Mouse (Mus musculus): ENCODE measurements around the gene Thra.
"Not testable (repeated sequence)": the region's sequence is repeated elsewhere in the genome, so short reads cannot be mapped to it uniquely, and the experiment has no call there.

Thra gene

DNA sequence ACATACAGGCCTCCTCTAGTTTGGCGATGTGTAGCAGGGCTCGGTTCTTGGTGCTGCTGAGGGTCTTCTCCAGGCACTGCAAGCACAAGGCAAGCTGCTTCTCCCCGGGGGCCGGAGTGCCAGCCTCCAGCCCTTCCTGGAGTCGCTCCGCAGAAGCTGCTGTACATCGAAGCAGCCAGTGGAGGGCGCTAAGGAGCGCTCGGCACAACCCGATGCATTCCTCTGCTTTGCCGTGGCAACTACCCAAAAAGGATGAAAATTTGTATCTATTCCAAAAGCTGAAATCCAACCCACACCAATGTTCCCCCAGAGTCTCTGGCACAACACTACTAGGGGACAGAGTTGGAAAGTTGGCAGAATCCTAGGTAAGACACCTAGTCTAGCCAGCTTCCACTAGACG is 22.5 kb upstream of the Thra start:
- DNase-seq (ENCODE audit: low spot score): peak; percentile 85

DNA sequence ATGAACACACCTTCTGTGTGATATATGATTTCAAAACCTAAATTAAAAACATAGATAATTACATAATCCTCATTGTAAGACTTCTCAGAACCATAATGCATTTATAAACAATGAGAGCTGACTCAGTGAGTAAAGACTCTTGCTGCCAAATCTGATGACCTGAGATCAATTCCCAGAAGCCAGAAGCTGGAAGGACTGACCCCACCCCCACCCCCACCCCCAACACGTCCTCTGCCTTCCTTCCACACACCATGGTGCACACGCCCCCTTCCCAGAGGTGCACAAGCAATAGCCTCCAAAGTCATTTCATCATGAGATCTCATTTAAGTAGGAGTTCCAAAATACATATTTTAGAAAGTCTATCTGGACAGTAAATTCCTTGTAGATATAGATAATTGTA is 19.7 kb upstream of the Thra start:
- DNase-seq (ENCODE audit: low spot score): no peak

DNA sequence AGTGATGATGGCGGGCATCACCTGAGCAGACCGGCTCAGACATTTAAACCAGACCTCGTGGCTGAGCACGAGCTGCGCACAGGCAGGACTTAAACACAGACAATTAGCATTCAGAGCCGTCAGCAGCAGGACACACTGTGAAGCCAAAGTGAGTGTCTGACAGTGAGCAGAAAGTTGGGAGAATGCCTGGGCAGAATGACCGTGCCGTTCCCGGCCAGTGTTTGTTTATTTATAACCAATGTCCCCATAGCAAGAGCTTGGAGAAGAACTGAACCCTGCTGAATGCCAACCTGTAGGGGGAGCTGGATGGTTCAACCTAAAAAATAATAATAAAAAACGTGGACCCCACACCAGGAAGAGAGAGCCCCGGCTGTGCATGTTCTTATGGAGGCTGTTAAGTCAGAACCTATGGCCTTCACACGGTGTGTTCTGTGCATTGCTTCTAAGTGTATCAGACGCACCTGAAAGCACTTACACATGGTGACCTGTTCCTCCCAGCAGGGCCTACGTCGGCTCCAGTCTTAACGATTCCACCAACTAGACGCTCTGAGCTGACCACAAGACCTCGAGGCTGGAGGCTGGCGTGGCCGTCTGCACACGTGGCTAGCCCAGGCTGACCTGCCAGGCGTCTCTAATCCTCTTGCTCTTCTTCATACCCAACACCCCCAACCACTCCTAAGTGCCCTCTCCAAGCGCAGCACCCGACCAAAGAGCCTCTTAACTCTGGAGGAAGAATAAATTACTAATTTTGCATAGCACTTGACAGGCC is 18.8 kb upstream of the Thra start:
- peak; percentile 65 for DNase-seq (ENCODE audit: low spot score)

DNA sequence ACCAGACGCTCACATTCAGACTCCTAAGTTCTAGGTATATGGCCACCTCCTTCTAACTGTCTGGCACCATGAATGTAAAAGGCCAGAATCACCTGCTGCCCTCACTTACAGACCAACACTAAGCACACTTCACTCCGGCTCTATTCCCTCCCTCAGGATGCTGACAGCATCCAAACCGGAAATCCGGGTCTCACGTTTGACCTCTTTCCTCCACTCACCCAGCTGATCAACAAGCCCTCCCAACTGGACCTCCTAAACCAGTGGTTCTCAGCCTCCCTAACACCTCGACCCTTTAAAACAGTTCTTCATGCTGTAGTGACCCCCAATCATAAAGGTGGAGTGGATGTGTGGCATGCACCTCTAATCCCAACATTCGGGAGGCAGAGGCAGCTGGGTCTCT is 17.3 kb upstream of the Thra start:
- no peak for DNase-seq (ENCODE audit: low spot score)

DNA sequence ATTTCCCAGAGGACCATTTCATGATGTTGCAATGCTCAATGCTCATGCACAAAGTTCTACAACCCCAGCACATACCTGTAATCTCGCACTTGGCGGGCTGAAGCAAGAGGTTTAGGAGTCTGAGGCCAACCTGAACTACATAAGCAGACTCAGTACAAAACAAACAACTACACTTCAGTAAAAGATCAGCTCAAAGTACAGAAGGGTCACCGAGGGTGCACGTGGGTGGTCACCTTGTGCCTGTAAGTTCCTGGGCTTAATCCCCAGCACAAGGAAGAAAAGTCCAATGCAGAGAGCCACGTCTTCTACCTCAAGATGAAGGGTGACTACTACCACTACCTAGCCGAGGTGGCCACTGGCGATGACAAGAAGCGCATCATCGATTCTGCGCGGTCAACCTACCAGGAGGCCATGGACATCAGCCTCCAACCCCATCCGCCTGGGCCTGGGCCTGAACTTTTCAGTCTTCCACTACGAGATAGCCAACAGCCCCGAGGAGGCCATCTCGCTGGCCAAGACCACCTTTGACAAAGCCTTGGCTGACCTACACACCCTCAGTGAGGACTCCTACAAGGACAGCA is 14.4 kb upstream of the Thra start:
- DNase-seq (ENCODE audit: low spot score): no peak

DNA sequence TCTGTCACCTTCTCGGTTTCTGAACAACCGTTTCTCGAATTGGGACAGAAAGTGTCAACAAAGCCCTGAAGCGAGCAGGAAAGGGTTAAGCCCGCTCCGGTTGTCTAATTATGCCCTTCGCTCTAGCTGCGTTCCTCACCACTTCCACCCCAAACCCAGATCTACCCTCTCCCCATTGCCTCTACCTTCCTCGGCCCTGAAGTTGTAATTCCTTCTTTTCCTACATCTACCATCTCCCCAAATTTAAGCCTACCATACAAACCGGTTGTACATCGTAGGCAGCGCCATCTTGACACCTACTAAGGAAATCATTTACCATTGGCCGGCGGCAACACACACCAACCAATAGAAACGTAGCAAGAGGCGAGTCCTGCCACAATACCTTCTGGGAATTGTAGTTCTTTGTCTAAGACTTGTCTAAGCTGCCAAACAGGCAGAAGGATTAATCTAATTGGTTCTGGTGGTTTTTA is 11.3 kb upstream of the Thra start, which contains the start of gene Med24:
Gene Med24, minus strand, starts transcription at position 317 of the 470 bp plus-strand sequence.
- peak; percentile 93 for DNase-seq (ENCODE audit: low spot score)

DNA sequence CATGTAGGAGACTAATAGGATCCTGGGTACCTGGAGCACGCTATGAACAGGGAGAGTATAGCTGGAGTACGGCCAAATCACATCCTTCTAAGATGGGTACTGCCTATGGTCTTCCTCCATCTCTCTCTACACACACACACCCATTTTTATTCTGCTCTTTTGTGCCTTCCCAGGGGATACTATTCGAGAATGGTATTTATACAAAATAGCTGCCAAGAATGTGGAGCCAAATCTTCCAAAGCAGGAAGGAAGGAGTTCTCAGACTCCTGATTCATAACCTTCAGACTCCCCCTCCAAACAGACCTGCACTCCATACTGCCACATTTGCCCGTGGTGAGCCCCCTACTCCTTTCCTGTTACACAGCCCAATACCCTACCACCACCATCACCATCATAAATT is 9.7 kb upstream of the Thra start:
- DNase-seq (ENCODE audit: low spot score): no peak

DNA sequence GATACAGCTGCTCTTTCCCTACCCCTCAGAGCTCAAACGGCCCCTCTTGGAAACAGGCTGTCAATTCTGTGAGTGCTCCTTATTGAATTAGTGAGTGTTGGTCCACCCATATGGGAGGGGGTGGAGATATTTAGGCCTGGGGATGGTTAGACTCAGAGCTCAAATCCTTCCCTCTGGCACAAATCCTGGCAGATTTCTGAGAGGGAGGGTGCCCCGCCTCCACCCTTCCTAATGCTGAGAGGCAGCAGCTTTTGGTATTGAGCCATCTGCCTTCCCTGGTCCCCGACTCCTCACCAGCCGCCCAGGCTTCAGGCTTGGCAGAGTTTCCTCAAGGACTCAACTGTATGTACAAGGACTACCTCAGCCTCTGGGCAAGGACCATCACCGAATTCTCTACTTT is 9.3 kb upstream of the Thra start:
- DNase-seq (ENCODE audit: low spot score): peak; percentile 80

DNA sequence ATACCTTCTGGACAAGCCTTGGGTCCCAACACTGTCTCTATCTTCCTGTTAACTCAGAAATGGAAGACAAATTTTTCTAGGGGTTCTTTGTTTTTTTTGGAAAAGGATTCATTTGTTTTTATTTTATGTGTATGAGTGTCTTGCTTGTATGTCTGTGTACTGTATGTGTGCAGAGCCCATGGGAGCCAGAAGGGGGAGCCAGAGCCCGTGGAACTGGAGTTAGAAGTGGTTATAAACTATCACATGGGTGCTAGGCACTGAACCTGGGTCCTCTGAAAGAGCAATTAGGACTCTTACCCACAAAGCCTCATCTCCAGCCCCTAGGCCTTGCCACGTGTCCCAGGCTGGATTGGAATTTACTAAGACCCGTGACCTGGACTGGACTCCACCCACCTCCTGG is 6.4 kb upstream of the Thra start:
- DNase-seq (ENCODE audit: low spot score): peak; percentile 7

DNA sequence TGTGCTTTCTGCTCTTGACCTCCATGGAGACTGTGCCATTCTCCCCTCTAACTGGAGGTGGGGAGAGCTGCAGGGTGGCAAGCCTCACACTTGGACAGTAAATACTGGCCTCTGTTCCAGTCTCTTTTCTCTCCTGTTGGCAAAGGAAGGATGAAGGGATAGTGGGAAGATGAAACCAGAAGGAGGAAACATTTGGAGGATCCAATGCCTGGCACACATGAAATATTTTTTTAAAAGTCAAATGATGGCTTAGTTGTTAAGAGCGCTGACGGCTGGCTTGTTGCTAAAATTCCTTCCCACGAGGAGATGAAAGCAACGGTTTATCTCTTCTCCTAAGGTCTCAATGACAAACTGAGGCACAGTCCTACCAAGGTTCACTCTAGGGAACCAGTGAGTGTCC is 5.3 kb upstream of the Thra start:
- DNase-seq (ENCODE audit: low spot score): peak; percentile 46

DNA sequence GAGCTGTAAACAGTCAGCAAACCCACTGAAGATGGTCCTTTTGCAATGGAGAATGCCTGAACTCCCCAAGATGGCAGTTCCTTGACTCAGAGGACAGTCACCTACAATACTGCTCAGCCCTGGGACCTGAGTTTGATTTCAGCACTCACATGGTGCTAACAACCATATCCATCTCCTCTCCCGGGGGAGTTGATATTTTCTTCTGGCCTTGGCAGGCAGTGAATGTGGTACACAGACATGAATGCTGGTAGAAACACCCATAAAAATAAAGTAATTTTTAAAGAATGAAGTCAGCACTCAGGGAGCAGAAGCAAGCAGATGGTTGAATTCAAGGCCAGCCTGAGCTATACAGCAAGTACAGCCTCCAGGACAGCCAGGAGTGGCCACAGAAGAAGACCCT is 4.3 kb upstream of the Thra start:
- peak; percentile 7 for DNase-seq (ENCODE audit: low spot score)

DNA sequence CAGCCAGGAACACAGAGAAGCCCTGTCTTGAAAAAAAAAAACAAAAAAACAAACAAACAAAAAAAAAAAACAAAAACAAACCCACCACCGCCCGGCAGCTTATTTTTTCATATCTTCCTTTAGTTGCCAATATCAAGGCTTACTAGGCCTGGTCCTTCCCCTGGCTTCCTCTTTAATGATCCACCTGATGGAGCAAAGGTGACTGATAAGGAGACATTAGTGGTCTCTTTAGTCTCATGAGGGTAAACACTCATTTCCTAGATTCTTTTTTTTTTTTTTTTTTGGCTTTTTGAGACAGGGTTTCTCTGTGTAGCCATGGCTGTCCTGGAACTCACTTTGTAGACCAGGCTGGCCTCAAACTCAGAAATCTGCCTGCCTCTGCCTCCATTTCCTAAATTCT is 3.2 kb upstream of the Thra start:
- not testable (repeated sequence) for DNase-seq (ENCODE audit: low spot score)

DNA sequence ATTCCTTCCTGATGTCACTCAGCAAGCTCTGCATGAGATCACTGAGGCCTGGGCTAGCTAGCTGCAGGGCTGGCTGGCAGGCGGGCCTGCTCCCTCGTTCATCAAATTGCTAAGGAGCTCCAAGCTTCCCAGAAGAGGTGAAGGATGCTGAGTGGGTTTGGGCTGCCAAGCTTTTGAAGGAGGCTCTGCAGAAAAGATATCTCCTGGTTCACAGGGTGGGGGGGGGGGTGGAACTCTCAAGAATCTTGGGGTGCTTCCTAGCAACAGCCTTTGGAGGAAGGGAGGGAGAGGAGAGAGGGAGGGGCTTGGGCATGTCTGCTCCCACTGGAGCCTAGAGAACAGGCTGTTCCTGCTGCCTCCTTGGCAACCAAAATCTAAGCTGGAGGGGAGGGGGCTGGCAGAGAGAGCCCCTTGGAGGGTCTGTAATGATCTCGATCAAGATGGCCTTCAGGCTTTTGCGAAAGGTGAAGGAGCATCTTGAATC is 2.0 kb upstream of the Thra start:
- DNase-seq (ENCODE audit: low spot score): peak; percentile 59

DNA sequence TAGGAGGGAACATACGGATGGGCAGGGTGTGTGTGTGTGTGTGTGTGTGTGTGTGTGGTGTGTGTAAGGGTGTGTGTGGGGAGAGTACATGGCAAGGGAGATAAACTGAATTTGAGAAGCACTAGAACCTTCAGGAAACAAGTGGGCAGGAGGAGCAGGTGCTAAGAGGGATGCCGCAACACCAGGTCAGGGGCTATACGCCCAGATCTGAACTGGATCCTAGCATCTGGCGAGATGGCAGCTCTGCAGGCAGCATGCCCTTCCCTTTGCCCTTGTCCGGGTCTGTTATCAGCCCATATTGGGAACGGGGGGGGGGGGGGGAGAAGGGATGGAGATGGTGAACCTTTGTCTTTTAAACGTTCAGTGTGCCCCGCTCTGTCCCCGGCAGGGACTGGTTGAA is 1.5 kb upstream of the Thra start:
- no peak for DNase-seq (ENCODE audit: low spot score)

DNA sequence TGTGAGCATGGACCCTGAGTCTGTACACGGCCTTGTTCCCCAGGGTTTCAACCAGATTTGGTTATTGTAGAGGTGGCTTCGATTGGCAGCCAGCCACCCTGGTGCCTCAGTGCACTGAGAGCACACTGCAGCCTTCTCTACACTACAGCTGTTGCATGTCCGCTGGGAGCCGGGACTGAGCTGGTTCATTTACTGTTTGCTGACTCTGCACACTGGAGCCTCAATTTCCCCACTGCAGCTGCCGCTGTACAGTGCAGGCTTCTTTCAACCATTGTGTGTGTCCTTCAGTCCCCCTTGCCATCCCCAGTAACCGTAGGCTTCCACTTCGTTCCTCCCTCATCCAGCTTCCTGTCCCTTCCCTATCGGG is 429 bp upstream of the Thra start:
- DNase-seq (ENCODE audit: low spot score): peak; percentile 51

DNA sequence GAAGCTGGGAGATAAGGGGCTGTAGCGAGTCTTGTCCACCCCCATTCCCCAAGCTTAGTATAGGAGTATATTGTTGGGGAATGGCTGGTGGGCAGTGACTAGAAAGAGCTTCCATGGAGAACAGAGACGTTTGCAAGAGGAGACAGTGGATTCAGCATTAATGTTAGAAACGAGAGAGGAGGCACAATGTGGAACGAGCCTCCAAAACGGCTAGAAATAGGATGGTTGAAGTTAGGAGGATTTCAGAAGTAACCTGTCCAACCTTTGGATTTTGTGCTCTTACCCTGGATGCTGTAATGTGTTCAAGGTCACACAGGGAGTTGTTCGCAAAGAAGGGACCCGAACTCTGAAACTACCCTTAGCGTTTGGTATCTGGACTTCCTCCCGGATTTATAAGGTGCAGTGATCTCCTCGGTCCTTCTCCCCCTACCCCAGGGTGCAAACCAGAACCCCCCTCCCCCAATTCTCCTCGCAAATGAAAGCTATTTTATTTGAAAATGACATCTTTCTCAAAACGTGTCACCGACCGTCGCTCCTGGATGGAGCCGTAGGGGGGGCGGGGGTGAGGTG is 698 bp downstream of the Thra start:
- peak; percentile 32 for DNase-seq (ENCODE audit: low spot score)

DNA sequence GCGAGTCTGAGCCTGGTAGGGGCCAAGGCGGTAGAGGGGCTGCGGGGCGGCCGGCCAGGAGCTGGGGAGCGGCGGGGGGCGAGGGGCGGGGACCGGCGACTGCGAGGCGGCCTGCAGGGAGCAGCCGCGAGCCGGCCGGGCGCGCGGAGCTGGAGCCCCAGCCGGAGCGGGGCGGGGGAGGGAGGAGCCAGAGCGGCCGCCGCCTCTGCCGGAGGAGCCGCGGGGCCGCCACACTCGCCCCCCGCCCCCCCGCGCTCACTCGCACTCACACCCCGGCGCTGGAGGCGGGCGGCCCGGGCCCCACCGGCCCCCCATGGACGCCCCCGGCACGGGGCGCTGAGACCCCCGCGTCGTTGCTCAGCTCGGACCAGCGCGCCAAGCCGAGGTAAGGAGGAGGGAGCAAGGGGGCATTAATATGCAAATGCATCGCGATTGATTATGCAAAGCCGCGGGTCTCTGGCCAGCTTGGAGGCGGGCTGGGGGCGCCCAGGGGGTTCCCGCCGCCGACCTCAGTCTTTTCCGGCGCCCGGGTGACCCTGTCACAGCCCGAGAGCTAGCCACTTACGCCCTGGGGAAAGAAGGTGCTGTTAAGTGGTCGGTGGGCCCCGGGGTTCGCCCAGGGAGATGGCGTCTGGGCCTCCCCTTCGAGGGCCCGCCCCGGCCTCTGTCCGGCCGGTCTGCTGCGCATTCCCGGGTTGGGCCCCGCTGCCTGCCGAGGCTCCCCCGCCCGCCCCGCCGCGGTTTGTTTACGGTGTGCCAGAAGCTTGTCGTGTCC is 1.4 kb downstream of the Thra start:
- DNase-seq (ENCODE audit: low spot score): peak; percentile 75

DNA sequence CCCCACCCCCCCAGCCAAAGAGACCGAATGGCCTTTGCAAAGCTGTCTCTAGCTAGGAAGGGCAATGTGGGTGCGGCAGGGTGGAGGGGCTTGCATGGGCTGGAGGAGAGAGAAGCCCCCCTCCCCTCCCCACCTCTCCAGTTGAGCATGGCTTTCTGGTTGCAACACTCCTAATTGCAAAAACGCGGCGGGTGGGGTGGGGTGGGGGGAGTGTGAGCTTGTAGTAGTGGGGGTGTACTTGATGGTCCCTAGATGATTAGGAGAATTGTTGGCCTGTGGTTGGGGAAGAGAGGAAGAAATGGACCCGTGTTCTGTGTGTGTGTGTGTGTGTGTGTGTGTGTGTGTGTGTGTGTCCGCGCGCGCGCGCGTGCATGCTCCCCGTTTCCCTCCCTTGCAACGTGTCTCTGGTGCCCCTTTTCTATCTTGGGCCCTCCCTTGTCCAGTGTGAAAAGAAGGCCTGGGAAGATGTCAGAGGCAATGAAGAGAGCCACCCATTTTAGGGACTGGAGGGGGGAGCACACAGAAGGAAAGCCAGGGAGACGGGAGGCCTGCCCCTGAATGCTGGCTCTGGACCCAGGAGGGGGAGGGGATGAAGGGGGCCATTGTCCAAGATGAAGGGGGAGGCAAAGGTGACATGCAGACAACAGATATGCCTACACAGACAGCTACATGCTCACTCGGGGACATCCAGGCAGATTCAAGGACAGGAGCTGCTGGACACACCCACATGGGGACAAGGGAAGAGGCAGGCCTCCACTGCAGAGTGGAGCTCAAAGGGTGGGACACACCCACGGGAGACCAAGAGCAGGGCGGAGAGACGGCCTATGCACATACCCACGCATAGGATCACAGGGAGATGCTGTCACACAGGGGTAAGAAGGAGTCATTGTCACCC is 2.2 kb downstream of the Thra start:
- DNase-seq (ENCODE audit: low spot score): peak; percentile 55

DNA sequence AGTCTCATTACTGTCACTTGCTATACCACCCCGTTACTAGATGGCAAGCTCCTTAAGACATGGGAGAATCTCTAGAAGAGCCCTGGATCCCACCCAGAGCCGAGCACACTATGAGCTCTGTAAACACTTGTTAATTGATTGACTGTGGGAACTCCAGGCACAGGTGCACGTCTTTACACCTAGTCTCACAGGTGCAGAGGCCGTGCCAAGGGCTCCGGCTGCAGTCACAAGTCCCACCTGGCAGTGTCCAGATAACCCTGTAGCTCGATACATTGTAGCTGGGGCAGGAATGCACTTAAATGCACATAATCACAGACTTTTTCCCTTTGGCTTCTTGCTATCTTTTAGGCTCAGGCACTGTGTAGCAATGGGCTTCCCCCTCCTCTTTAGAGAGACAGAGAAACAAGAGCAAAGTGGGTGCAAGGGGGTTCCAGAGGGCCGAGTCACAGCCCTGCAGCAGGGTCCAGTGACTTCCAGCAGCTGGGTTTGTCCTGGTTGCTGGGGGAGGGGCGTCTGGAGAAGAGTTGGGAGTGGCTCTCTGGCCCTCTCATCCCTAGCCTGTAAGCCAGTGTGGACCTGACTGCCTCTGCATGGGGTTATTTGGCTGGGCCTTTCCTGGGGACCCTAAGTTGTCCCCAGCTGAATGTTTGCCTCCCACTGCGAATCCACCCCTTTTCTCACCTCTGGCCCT is 3.4 kb downstream of the Thra start:
- DNase-seq (ENCODE audit: low spot score): peak; percentile 53

DNA sequence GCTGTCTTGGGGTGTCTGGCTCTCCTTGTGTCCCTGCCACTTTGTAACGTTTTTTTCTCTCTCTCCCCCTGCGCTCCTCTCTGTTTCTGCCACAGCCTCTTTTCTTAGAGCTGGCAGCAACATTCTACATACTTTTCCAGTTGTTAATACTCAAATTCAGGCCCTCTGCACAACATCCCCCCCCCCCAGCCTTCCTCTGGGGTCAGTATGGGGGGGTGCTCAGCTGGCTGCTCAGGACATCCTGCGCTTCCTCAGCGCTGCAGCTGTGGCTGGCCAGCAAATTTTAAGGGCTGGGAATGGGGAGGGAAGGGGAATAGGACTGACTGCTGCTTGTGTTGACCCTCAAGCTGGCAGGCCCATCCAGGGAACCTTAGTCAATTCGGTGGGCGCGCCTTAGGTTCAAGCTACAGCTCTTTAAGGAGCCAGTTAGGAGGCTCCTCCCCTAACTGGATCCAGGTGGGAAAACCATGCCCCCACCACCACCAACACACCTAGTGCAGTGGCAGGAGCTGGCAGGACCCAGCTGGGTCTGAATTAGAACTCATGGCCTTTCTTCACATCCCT is 4.1 kb downstream of the Thra start:
- peak; percentile 13 for DNase-seq (ENCODE audit: low spot score)

Measured in layer of hippocampus, adult 11-12 months (tissue).